Mouse (Mus musculus): ENCODE measurements around the gene Btnl4. TPM values are rescaled to one million over a fixed set of nuclear protein-coding genes. Genes with fewer than 3 reads are reported as not detected.
"Not testable (repeated sequence)": the region's sequence is repeated elsewhere in the genome, so short reads cannot be mapped to it uniquely, and the experiment has no call there.

Btnl4 gene
- polyA plus RNA-seq, 1 experiment from 2014 or later: not detected

- H3K4me3 ChIP-seq: no peak overlapping the region
- ATAC-seq (ENCODE audit: insufficient number of reproducible peaks, insufficient read depth, low FRiP score, low TSS enrichment, low read depth): no peak
- H3K36me3 ChIP-seq: no peaks in the 10 kb centered on the region
- H3K9ac ChIP-seq: no peak overlapping the region
- H3K9me3 ChIP-seq: no peaks in the 10 kb centered on the region
- H3K27me3 ChIP-seq: 0 out of 2 replicates have a peak, but pooled peaks cover 3% of the 10 kb centered on the region
- no peak overlapping the region for H3K4me2 ChIP-seq
- H3K4me1 ChIP-seq: no peaks in the 10 kb centered on the region
- no peak overlapping the region for H3K27ac ChIP-seq
These were observed 15.7 kb upstream of the Btnl4 start for GRCm38 (mm10) chr17:34492796-34493195.

- H3K36me3 ChIP-seq: no peaks in the 10 kb centered on the region
- ATAC-seq (ENCODE audit: insufficient number of reproducible peaks, insufficient read depth, low FRiP score, low TSS enrichment, low read depth): no peak
- no peaks in the 10 kb centered on the region for H3K27me3 ChIP-seq
- H3K27ac ChIP-seq: no peak overlapping the region
- no peaks in the 10 kb centered on the region for H3K4me1 ChIP-seq
- no peaks in the 10 kb centered on the region for H3K9me3 ChIP-seq
- H3K4me3 ChIP-seq: no peak overlapping the region
- no peak overlapping the region for H3K9ac ChIP-seq
- no peak overlapping the region for H3K4me2 ChIP-seq
- WGBS: 81% methylated on average over 1 of the region's 2 CpGs
These were observed 691 bp downstream of the Btnl4 start for GRCm38 (mm10) chr17:34476427-34476826.

- Histone ChIP-seq H3K36me3 (no peaks in the 10 kb centered on the region), H3K9me3 (no peaks in the 10 kb centered on the region), H3K4me1 (no peaks in the 10 kb centered on the region), H3K27me3 (no peaks in the 10 kb centered on the region), H3K4me3 (no peak overlapping the region), H3K27ac (no peak overlapping the region), H3K4me2 (no peak overlapping the region), H3K9ac (no peak overlapping the region)
- 81% methylated on average over 3 of the region's 3 CpGs for WGBS
- no peak for ATAC-seq (ENCODE audit: insufficient number of reproducible peaks, insufficient read depth, low FRiP score, low TSS enrichment, low read depth)
These were observed 2.1 kb downstream of the Btnl4 start for GRCm38 (mm10) chr17:34475060-34475459.

- H3K4me1 ChIP-seq: no peaks in the 10 kb centered on the region
- H3K36me3 ChIP-seq: no peaks in the 10 kb centered on the region
- no peak overlapping the region for H3K4me3 ChIP-seq
- no peak overlapping the region for H3K4me2 ChIP-seq
- no peak overlapping the region for H3K9ac ChIP-seq
- no peak overlapping the region for H3K27ac ChIP-seq
- no peak for ATAC-seq (ENCODE audit: insufficient number of reproducible peaks, insufficient read depth, low FRiP score, low TSS enrichment, low read depth)
- no peaks in the 10 kb centered on the region for H3K9me3 ChIP-seq
- H3K27me3 ChIP-seq: no peaks in the 10 kb centered on the region
- 84% methylated on average over 2 of the region's 2 CpGs for WGBS
These were observed 6.6 kb downstream of the Btnl4 start for GRCm38 (mm10) chr17:34470491-34470890.

GRCm38 (mm10) chr17:34465906-34466305 lies 11.2 kb downstream of the Btnl4 start:
- not testable (repeated sequence) for H3K27me3 ChIP-seq; H3K36me3 ChIP-seq; H3K27ac ChIP-seq; ATAC-seq (ENCODE audit: insufficient number of reproducible peaks, insufficient read depth, low FRiP score, low TSS enrichment, low read depth); H3K4me3 ChIP-seq; H3K4me1 ChIP-seq; H3K4me2 ChIP-seq; H3K9me3 ChIP-seq; H3K9ac ChIP-seq

GRCm38 (mm10) chr17:34459255-34459654 lies 17.9 kb downstream of the Btnl4 start:
- no peak overlapping the region for H3K4me2 ChIP-seq
- 85% methylated on average over 3 of the region's 3 CpGs for WGBS

GRCm38 (mm10) chr17:34457668-34458067 lies 19.4 kb downstream of the Btnl4 start:
- Histone ChIP-seq H3K9me3 (no peaks in the 10 kb centered on the region), H3K36me3 (no peaks in the 10 kb centered on the region), H3K4me1 (no peaks in the 10 kb centered on the region), H3K4me3 (no peak overlapping the region), H3K27me3 (no peaks in the 10 kb centered on the region), H3K9ac (no peak overlapping the region), H3K27ac (no peak overlapping the region), H3K4me2 (no peak overlapping the region)
- WGBS: 72% methylated on average over 4 of the region's 4 CpGs
- ATAC-seq (ENCODE audit: insufficient number of reproducible peaks, insufficient read depth, low FRiP score, low TSS enrichment, low read depth): no peak

More at GRCm38 (mm10) chr17:34459255-34459654, 17.9 kb downstream of the Btnl4 start:
- no peaks in the 10 kb centered on the region for H3K36me3 ChIP-seq
- no peaks in the 10 kb centered on the region for H3K27me3 ChIP-seq
- no peaks in the 10 kb centered on the region for H3K9me3 ChIP-seq
- H3K9ac ChIP-seq: no peak overlapping the region
- no peak for ATAC-seq (ENCODE audit: insufficient number of reproducible peaks, insufficient read depth, low FRiP score, low TSS enrichment, low read depth)
- no peak overlapping the region for H3K27ac ChIP-seq
- no peaks in the 10 kb centered on the region for H3K4me1 ChIP-seq
- H3K4me3 ChIP-seq: no peak overlapping the region

GRCm38 (mm10) chr17:34448473-34449041 lies 28.6 kb downstream of the Btnl4 start:
- H3K36me3 ChIP-seq: no peaks in the 10 kb centered on the region
- no peak overlapping the region for H3K9ac ChIP-seq
- H3K4me3 ChIP-seq: no peak overlapping the region
- H3K4me2 ChIP-seq: no peak overlapping the region
- no peak for ATAC-seq (ENCODE audit: insufficient number of reproducible peaks, insufficient read depth, low FRiP score, low TSS enrichment, low read depth)
- WGBS: 57% methylated on average over 6 of the region's 6 CpGs
- H3K4me1 ChIP-seq: no peaks in the 10 kb centered on the region
- H3K27me3 ChIP-seq: no peaks in the 10 kb centered on the region
- H3K27ac ChIP-seq: no peak overlapping the region
- H3K9me3 ChIP-seq: no peaks in the 10 kb centered on the region

GRCm38 (mm10) chr17:34441990-34442389 lies 35.1 kb downstream of the Btnl4 start:
- H3K36me3 ChIP-seq: no peaks in the 10 kb centered on the region
- no peak overlapping the region for H3K4me3 ChIP-seq
- no peaks in the 10 kb centered on the region for H3K27me3 ChIP-seq
- no peak for ATAC-seq (ENCODE audit: insufficient number of reproducible peaks, insufficient read depth, low FRiP score, low TSS enrichment, low read depth)
- H3K4me2 ChIP-seq: no peak overlapping the region
- no peak overlapping the region for H3K9ac ChIP-seq
- no peak overlapping the region for H3K27ac ChIP-seq
- no peaks in the 10 kb centered on the region for H3K9me3 ChIP-seq
- no peaks in the 10 kb centered on the region for H3K4me1 ChIP-seq
- WGBS: 97% methylated on average over 7 of the region's 7 CpGs

- H3K9ac ChIP-seq: no peak overlapping the region
- ATAC-seq (ENCODE audit: insufficient number of reproducible peaks, insufficient read depth, low FRiP score, low TSS enrichment, low read depth): no peak
- H3K36me3 ChIP-seq: no peaks in the 10 kb centered on the region
- no peak overlapping the region for H3K4me2 ChIP-seq
- H3K4me1 ChIP-seq: no peaks in the 10 kb centered on the region
- H3K9me3 ChIP-seq: no peaks in the 10 kb centered on the region
- no peak overlapping the region for H3K27ac ChIP-seq
- H3K4me3 ChIP-seq: no peak overlapping the region
- 51% methylated on average over 3 of the region's 3 CpGs for WGBS
- no peaks in the 10 kb centered on the region for H3K27me3 ChIP-seq
These were observed 37.3 kb downstream of the Btnl4 start for GRCm38 (mm10) chr17:34439795-34440194.

- no peak for ATAC-seq (ENCODE audit: insufficient number of reproducible peaks, insufficient read depth, low FRiP score, low TSS enrichment, low read depth)
- no peak overlapping the region for H3K4me3 ChIP-seq
- H3K27me3 ChIP-seq: no peaks in the 10 kb centered on the region
- H3K4me1 ChIP-seq: no peaks in the 10 kb centered on the region
- no peaks in the 10 kb centered on the region for H3K36me3 ChIP-seq
- WGBS: 16% methylated on average over 1 of the region's 1 CpGs
- no peak overlapping the region for H3K9ac ChIP-seq
- H3K27ac ChIP-seq: no peak overlapping the region
- no peak overlapping the region for H3K4me2 ChIP-seq
- H3K9me3 ChIP-seq: no peaks in the 10 kb centered on the region
These were observed 38.5 kb downstream of the Btnl4 start for GRCm38 (mm10) chr17:34438588-34438987.

GRCm38 (mm10) chr17:34437606-34438005 lies 39.5 kb downstream of the Btnl4 start:
- ATAC-seq (ENCODE audit: insufficient number of reproducible peaks, insufficient read depth, low FRiP score, low TSS enrichment, low read depth): no peak
- WGBS: 66% methylated on average over 7 of the region's 7 CpGs

GRCm38 (mm10) chr17:34437120-34437519 lies 40.0 kb downstream of the Btnl4 start:
- 59% methylated on average over 4 of the region's 4 CpGs for WGBS
- Histone ChIP-seq H3K4me2 (no peak overlapping the region), H3K36me3 (no peaks in the 10 kb centered on the region), H3K27ac (no peak overlapping the region), H3K4me1 (no peaks in the 10 kb centered on the region), H3K4me3 (no peak overlapping the region), H3K27me3 (no peaks in the 10 kb centered on the region), H3K9me3 (no peaks in the 10 kb centered on the region), H3K9ac (no peak overlapping the region)
- ATAC-seq (ENCODE audit: insufficient number of reproducible peaks, insufficient read depth, low FRiP score, low TSS enrichment, low read depth): no peak

More at GRCm38 (mm10) chr17:34437606-34438005, 39.5 kb downstream of the Btnl4 start:
- H3K4me1 ChIP-seq: no peaks in the 10 kb centered on the region
- no peaks in the 10 kb centered on the region for H3K36me3 ChIP-seq
- H3K9ac ChIP-seq: no peak overlapping the region
- no peak overlapping the region for H3K4me2 ChIP-seq
- H3K27me3 ChIP-seq: no peaks in the 10 kb centered on the region
- H3K4me3 ChIP-seq: no peak overlapping the region
- no peaks in the 10 kb centered on the region for H3K9me3 ChIP-seq
- no peak overlapping the region for H3K27ac ChIP-seq

Data from embryonic facial prominence, embryonic 13.5 days (tissue).